Mouse (Mus musculus) E14TG2a.4 (cell line): ENCODE data around the gene Sox5.

Experiments
- H3K27me3 ChIP-seq: 2 replicates; pipeline ENCODE4 v1.6.1; 2014; ENCODE audit warnings: low read length, control low read depth; ENCODE audit not compliant: insufficient read depth
- H3K36me3 ChIP-seq: 2 replicates; pipeline ENCODE4 v1.6.1; 2014; ENCODE audit warnings: low read length, control low read depth; ENCODE audit not compliant: insufficient read depth
- H3K4me1 ChIP-seq: replicated peaks from 2 replicates; pipeline ENCODE4 v1.6.1; 2014; ENCODE audit warnings: low read depth, low read length, control low read depth
- H3K4me3 ChIP-seq: replicated peaks from 2 replicates; pipeline ENCODE4 v1.5.1; 2014; ENCODE audit warnings: mild to moderate bottlenecking, low read length
- H3K9me3 ChIP-seq: 2 replicates; pipeline ENCODE4 v1.6.1; 2014; ENCODE audit warnings: low read length, control low read depth
- CTCF ChIP-seq: conservative IDR thresholded peaks from 2 replicates; pipeline ENCODE4 v1.5.1; 2014; ENCODE audit warnings: low read length
- NANOG ChIP-seq: IDR thresholded peaks from 2 replicates; pipeline ENCODE4 v1.6.1; 2014; ENCODE audit warnings: borderline replicate concordance, low read length, mixed read lengths
- POU5F1 ChIP-seq: IDR thresholded peaks from 2 replicates; pipeline ENCODE4 v1.6.1; 2014; ENCODE audit warnings: low read length, borderline replicate concordance

The Sox5 gene

GRCm38 (mm10) chr6:144742559-144742958 is 39.2 kb downstream of the Sox5 start:
- Histone ChIP-seq H3K9me3 (peaks cover 44% of the 10 kb centered on the region), H3K27me3 (no peaks in the 10 kb centered on the region), H3K36me3 (no peaks in the 10 kb centered on the region), H3K4me3 (no peak overlapping the region), H3K4me1 (no peaks in the 10 kb centered on the region)
- no peak for TF ChIP-seq POU5F1
- no peak for TF ChIP-seq CTCF
- TF ChIP-seq NANOG = no peak

- H3K36me3 ChIP-seq = no peaks in the 10 kb centered on the region
- TF ChIP-seq NANOG (no peak), CTCF (no peak), POU5F1 (no peak)
- no peaks in the 10 kb centered on the region for H3K4me1 ChIP-seq
- no peak overlapping the region for H3K4me3 ChIP-seq
- H3K27me3 ChIP-seq = no peaks in the 10 kb centered on the region
- peaks cover 45% of the 10 kb centered on the region for H3K9me3 ChIP-seq
Observed at GRCm38 (mm10) chr6:144741080-144741655, 40.6 kb downstream of the Sox5 start.

- H3K36me3 ChIP-seq = no peaks in the 10 kb centered on the region
- peaks cover 45% of the 10 kb centered on the region for H3K9me3 ChIP-seq
- no peaks in the 10 kb centered on the region for H3K27me3 ChIP-seq
- no peak for TF ChIP-seq POU5F1
- TF ChIP-seq CTCF = no peak
- no peak for TF ChIP-seq NANOG
- H3K4me3 ChIP-seq = no peak overlapping the region
- H3K4me1 ChIP-seq = no peaks in the 10 kb centered on the region
Observed at GRCm38 (mm10) chr6:144740343-144740742, 41.4 kb downstream of the Sox5 start.

GRCm38 (mm10) chr6:144739753-144740152 is 42.0 kb downstream of the Sox5 start:
- Histone ChIP-seq H3K4me1 (no peaks in the 10 kb centered on the region), H3K4me3 (no peak overlapping the region), H3K36me3 (no peaks in the 10 kb centered on the region), H3K9me3 (peaks cover 41% of the 10 kb centered on the region), H3K27me3 (no peaks in the 10 kb centered on the region)
- TF ChIP-seq POU5F1 = no peak
- TF ChIP-seq CTCF = no peak
- TF ChIP-seq NANOG = no peak

- no peaks in the 10 kb centered on the region for H3K4me1 ChIP-seq
- H3K36me3 ChIP-seq = no peaks in the 10 kb centered on the region
- no peaks in the 10 kb centered on the region for H3K27me3 ChIP-seq
- H3K9me3 ChIP-seq = peaks cover 22% of the 10 kb centered on the region
- H3K4me3 ChIP-seq = no peak overlapping the region
- TF ChIP-seq CTCF (no peak), NANOG (no peak), POU5F1 (no peak)
Observed at GRCm38 (mm10) chr6:144737786-144738185, 44.0 kb downstream of the Sox5 start.

GRCm38 (mm10) chr6:144731251-144731970 is 50.4 kb downstream of the Sox5 start:
- H3K9me3 ChIP-seq = no peaks in the 10 kb centered on the region
- no peaks in the 10 kb centered on the region for H3K4me1 ChIP-seq
- TF ChIP-seq CTCF = no peak
- no peak for TF ChIP-seq NANOG
- no peak for TF ChIP-seq POU5F1
- no peaks in the 10 kb centered on the region for H3K27me3 ChIP-seq
- no peaks in the 10 kb centered on the region for H3K36me3 ChIP-seq
- H3K4me3 ChIP-seq = no peak overlapping the region

- Histone ChIP-seq H3K9me3 (no peaks in the 10 kb centered on the region), H3K27me3 (no peaks in the 10 kb centered on the region), H3K4me1 (peaks cover 8% of the 10 kb centered on the region), H3K36me3 (no peaks in the 10 kb centered on the region), H3K4me3 (no peak overlapping the region)
- no peak for TF ChIP-seq POU5F1
- TF ChIP-seq NANOG = no peak
- TF ChIP-seq CTCF = no peak
Observed at GRCm38 (mm10) chr6:144723530-144724144, 58.1 kb downstream of the Sox5 start.

GRCm38 (mm10) chr6:144723024-144723423 is 58.8 kb downstream of the Sox5 start:
- no peaks in the 10 kb centered on the region for H3K27me3 ChIP-seq
- no peak overlapping the region for H3K4me3 ChIP-seq
- no peak for TF ChIP-seq NANOG
- no peak for TF ChIP-seq CTCF
- no peak for TF ChIP-seq POU5F1
- H3K9me3 ChIP-seq = no peaks in the 10 kb centered on the region
- peaks cover 8% of the 10 kb centered on the region for H3K4me1 ChIP-seq
- no peaks in the 10 kb centered on the region for H3K36me3 ChIP-seq
